Mouse (Mus musculus) liver, postnatal 0 days (tissue): ENCODE data around the gene Wt1.

Experiments used
- CTCF ChIP-seq: sonication (generic); IDR thresholded peaks from 2 replicates; pipeline ENCODE4 v1.5.1; 2016; ENCODE audit warnings: antibody characterized with exemption, low read depth
- EP300 ChIP-seq: IDR thresholded peaks from 2 replicates; pipeline ENCODE4 v1.6.1; 2016; ENCODE audit warnings: antibody characterized with exemption, low read depth, mild to moderate bottlenecking

DNA sequence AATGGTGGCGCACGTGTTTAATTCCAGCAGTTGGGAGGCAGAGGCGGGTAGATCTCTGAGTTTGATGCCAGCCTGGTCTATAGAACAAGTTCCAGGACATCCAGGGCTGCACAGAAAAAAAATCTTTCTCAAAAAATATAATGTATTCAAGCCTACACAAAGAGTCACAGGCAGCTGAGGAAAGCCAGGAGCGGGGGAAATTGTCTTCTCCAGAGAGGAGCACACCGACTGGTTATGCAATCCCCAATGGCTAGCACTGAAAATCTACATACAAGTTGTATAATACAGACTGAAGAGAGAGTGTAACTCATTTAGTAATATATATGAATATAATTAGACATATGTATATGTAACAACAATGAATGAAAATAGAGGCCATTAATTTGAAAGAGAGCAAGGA, 25.2 kb downstream of the Wt1 start:
- TF ChIP-seq CTCF: no peak
- no peak for TF ChIP-seq EP300
